Mouse (Mus musculus): ENCODE measurements at regions not wholly inside any gene's neighbourhood (a gene's known extent, or its start where the extent isn't known, plus 50 kb on each side); places are given as distances from the start of the nearest gene placed in this dataset.

GRCm38 (mm10) chr1:77316198-77316597 is 198.7 kb downstream of the Epha4 start:
- Histone ChIP-seq H3K4me1 (no peaks in the 10 kb centered on the region), H3K4me3 (replicated peaks) (no peak overlapping the region), H3K9me3 (0 out of 2 replicates have a peak, but pooled peaks cover 12% of the 10 kb centered on the region), H3K36me3 (replicated peaks; ENCODE audit: low read length) (no peaks in the 10 kb centered on the region), H3K27me3 (replicated peaks) (no peaks in the 10 kb centered on the region)
- TF ChIP-seq FLI1 (IDR thresholded peaks at IDR 0.05; ENCODE audit: low read length) (no peak), GATA1 (IDR thresholded peaks at IDR 0.05; ENCODE audit: borderline replicate concordance, low read length) (no peak)
